Mouse (Mus musculus): ENCODE data around the gene Skp1a. TPM values are rescaled to one million over a fixed set of nuclear protein-coding genes. Genes with fewer than 3 reads are reported as not detected.

The Skp1a gene
- total RNA-seq, 1 experiment from 2014 or later: 351 TPM

GRCm38 (mm10) chr11:52283596-52284571, 52.1 kb downstream of the Skp1a start:
- peak in 1 of 2 experiments; percentile 42; a peak in 2 of 4 replicates for ATAC-seq (replicated peaks in 1 of 2; ENCODE audit: insufficient read depth in 1 of 2, low FRiP score in 2 of 2, low TSS enrichment in 1 of 2, low read depth in 1 of 2, poor library complexity in 2 of 2, severe bottlenecking in 2 of 2)

GRCm38 (mm10) chr11:52286301-52286957, 54.6 kb downstream of the Skp1a start:
- ATAC-seq (replicated peaks in 1 of 2; ENCODE audit: insufficient read depth in 1 of 2, low FRiP score in 2 of 2, low TSS enrichment in 1 of 2, low read depth in 1 of 2, poor library complexity in 2 of 2, severe bottlenecking in 2 of 2): no peak

- no peak for ATAC-seq (replicated peaks in 1 of 2; ENCODE audit: insufficient read depth in 1 of 2, low FRiP score in 2 of 2, low TSS enrichment in 1 of 2, low read depth in 1 of 2, poor library complexity in 2 of 2, severe bottlenecking in 2 of 2)
Measured at GRCm38 (mm10) chr11:52286958-52287305, 55.1 kb downstream of the Skp1a start.

GRCm38 (mm10) chr11:52292346-52292745, 60.6 kb downstream of the Skp1a start:
- no peak for ATAC-seq (replicated peaks in 1 of 2; ENCODE audit: insufficient read depth in 1 of 2, low FRiP score in 2 of 2, low TSS enrichment in 1 of 2, low read depth in 1 of 2, poor library complexity in 2 of 2, severe bottlenecking in 2 of 2)

GRCm38 (mm10) chr11:52292894-52293293, 61.1 kb downstream of the Skp1a start:
- no peak for ATAC-seq (replicated peaks in 1 of 2; ENCODE audit: insufficient read depth in 1 of 2, low FRiP score in 2 of 2, low TSS enrichment in 1 of 2, low read depth in 1 of 2, poor library complexity in 2 of 2, severe bottlenecking in 2 of 2)

GRCm38 (mm10) chr11:52294103-52294502, 62.3 kb downstream of the Skp1a start:
- ATAC-seq (replicated peaks in 1 of 2; ENCODE audit: insufficient read depth in 1 of 2, low FRiP score in 2 of 2, low TSS enrichment in 1 of 2, low read depth in 1 of 2, poor library complexity in 2 of 2, severe bottlenecking in 2 of 2): no peak

Other genes starting within 250 kb of the Skp1a start
- 136 and 151 TPM in 2 replicates for gene Ube2b, start 231.2 kb upstream of the Skp1a start, total RNA-seq (2017)
- gene Cdkl3, start 227.8 kb upstream of the Skp1a start, total RNA-seq (2017): 7.8 and 12.5 TPM in 2 replicates
- 119 and 138 TPM in 2 replicates for gene Ppp2ca, start 133.3 kb upstream of the Skp1a start, total RNA-seq (2017)
- gene Olfr1373, start 86.5 kb upstream of the Skp1a start, total RNA-seq (2017): not detected in 2 replicates
- gene Olfr1371, start 18.0 kb upstream of the Skp1a start, total RNA-seq (2017): not detected in 2 replicates
- 1.1 and 1.4 TPM in 2 replicates for gene Tcf7, start 51.0 kb downstream of the Skp1a start, total RNA-seq (2017)
- gene Vdac1, start 128.9 kb downstream of the Skp1a start, total RNA-seq (2017): 173 and 192 TPM in 2 replicates
- 66.2 and 66.6 TPM in 2 replicates for gene 9530068E07Rik, start 164.4 kb downstream of the Skp1a start, total RNA-seq (2017)

Measured in hematopoietic stem cell, adult 5-6 weeks (primary cell).